Mouse (Mus musculus) ES-Bruce4 (cell line): ENCODE results near the gene Bhlhe41. TPM values are rescaled to one million over a fixed set of nuclear protein-coding genes. Genes with fewer than 3 reads are reported as not detected.
A peak's percentile ranks its signal among the peaks of the same experiment; 100 is the strongest.

Experiments
- H3K27ac ChIP-seq: 2 replicates; pipeline ENCODE4 v1.5.1; 2012; ENCODE audit warnings: low read length, inconsistent platforms; ENCODE audit not compliant: insufficient read depth
- H3K27me3 ChIP-seq: 2 replicates; pipeline ENCODE4 v1.6.1; 2012; ENCODE audit warnings: mild to moderate bottlenecking, low read length, inconsistent platforms; ENCODE audit not compliant: control insufficient read depth, poor library complexity, insufficient read depth, severe bottlenecking
- H3K36me3 ChIP-seq: 2 replicates; pipeline ENCODE4 v1.6.1; 2012; ENCODE audit warnings: inconsistent platforms, mild to moderate bottlenecking, low read length, moderate library complexity; ENCODE audit not compliant: control insufficient read depth, poor library complexity, insufficient read depth, severe bottlenecking
- H3K4me1 ChIP-seq: one replicate; pipeline ENCODE4 v1.8.1; 2011; ENCODE audit warnings: low read length; ENCODE audit not compliant: control insufficient read depth, insufficient read depth
- H3K4me3 ChIP-seq: 2 replicates; pipeline ENCODE4 v1.5.1; 2011; ENCODE audit warnings: low read depth, mild to moderate bottlenecking, low read length
- H3K9ac ChIP-seq: 2 replicates; pipeline ENCODE4 v1.6.1; 2012; ENCODE audit warnings: low read depth, mild to moderate bottlenecking, inconsistent platforms; ENCODE audit not compliant: poor library complexity, severe bottlenecking
- H3K9me3 ChIP-seq: replicated peaks from 2 replicates; pipeline ENCODE4 v1.6.1; 2012; ENCODE audit warnings: mild to moderate bottlenecking, low read length, inconsistent platforms; ENCODE audit not compliant: control insufficient read depth, poor library complexity, insufficient read depth, severe bottlenecking
- CTCF ChIP-seq: IDR thresholded peaks from one replicate; pipeline ENCODE4 v1.8.1; 2011; ENCODE audit warnings: low read depth, low read length
- EP300 ChIP-seq: IDR thresholded peaks from 2 replicates; pipeline ENCODE4 v1.6.1; 2011; ENCODE audit warnings: low read depth, low read length; ENCODE audit not compliant: insufficient read depth
- POLR2A ChIP-seq: IDR thresholded peaks from one replicate; pipeline ENCODE4 v1.8.1; 2011; ENCODE audit warnings: low read length; ENCODE audit not compliant: insufficient read depth
- polyA plus RNA-seq: library from polyadenylated mRNA; stranded (reverse); fragments of >200 nt; gene quantifications from 2 replicates; pipeline ENCODE4 v1.2.4, GENCODE M21; 2011; ENCODE audit warnings: low read depth; ENCODE audit not compliant: missing spikeins, insufficient read depth, insufficient read length

Bhlhe41 gene
- polyA plus RNA-seq, 1 experiment, result 5.3 TPM

GRCm38 (mm10) chr6:145854756-145855155, 10.6 kb downstream of the Bhlhe41 start:
- no peak overlapping the region for H3K4me3 ChIP-seq
- no peak overlapping the region for H3K9ac ChIP-seq
- H3K36me3 ChIP-seq, result no peaks in the 10 kb centered on the region
- H3K27ac ChIP-seq, result no peak overlapping the region
- peaks cover 3% of the 10 kb centered on the region for H3K4me1 ChIP-seq
- H3K9me3 ChIP-seq, result no peaks in the 10 kb centered on the region
- H3K27me3 ChIP-seq, result no peaks in the 10 kb centered on the region
- TF ChIP-seq EP300, result no peak
- TF ChIP-seq POLR2A, result no peak
- TF ChIP-seq CTCF, result no peak

GRCm38 (mm10) chr6:145853356-145854079, 11.8 kb downstream of the Bhlhe41 start:
- no peaks in the 10 kb centered on the region for H3K27me3 ChIP-seq
- H3K4me1 ChIP-seq, result peaks cover 3% of the 10 kb centered on the region
- H3K36me3 ChIP-seq, result no peaks in the 10 kb centered on the region
- TF ChIP-seq EP300 (no peak), POLR2A (no peak), CTCF (no peak)
- H3K27ac ChIP-seq, result no peak overlapping the region
- H3K9ac ChIP-seq, result no peak overlapping the region
- H3K4me3 ChIP-seq, result no peak overlapping the region
- H3K9me3 ChIP-seq, result no peaks in the 10 kb centered on the region

- no peak overlapping the region for H3K4me3 ChIP-seq
- no peak overlapping the region for H3K27ac ChIP-seq
- no peak for TF ChIP-seq CTCF
- no peak for TF ChIP-seq POLR2A
- TF ChIP-seq EP300, result no peak
- H3K9ac ChIP-seq, result no peak overlapping the region
- peaks cover 3% of the 10 kb centered on the region for H3K4me1 ChIP-seq
- H3K27me3 ChIP-seq, result no peaks in the 10 kb centered on the region
- no peaks in the 10 kb centered on the region for H3K36me3 ChIP-seq
- no peaks in the 10 kb centered on the region for H3K9me3 ChIP-seq
Observed at GRCm38 (mm10) chr6:145852708-145853107, 12.7 kb downstream of the Bhlhe41 start.

GRCm38 (mm10) chr6:145851956-145852355, 13.4 kb downstream of the Bhlhe41 start:
- no peak overlapping the region for H3K27ac ChIP-seq
- H3K9ac ChIP-seq, result no peak overlapping the region
- no peaks in the 10 kb centered on the region for H3K36me3 ChIP-seq
- no peaks in the 10 kb centered on the region for H3K9me3 ChIP-seq
- TF ChIP-seq CTCF (no peak), EP300 (no peak)
- peaks cover 3% of the 10 kb centered on the region for H3K4me1 ChIP-seq
- no peak overlapping the region for H3K4me3 ChIP-seq
- no peaks in the 10 kb centered on the region for H3K27me3 ChIP-seq

GRCm38 (mm10) chr6:145850789-145851188, 14.6 kb downstream of the Bhlhe41 start:
- TF ChIP-seq EP300, result peak; percentile 40; the same call in 1 of the 2 replicates
- no peak for TF ChIP-seq POLR2A
- H3K36me3 ChIP-seq, result no peaks in the 10 kb centered on the region
- H3K27me3 ChIP-seq, result no peaks in the 10 kb centered on the region
- H3K4me1 ChIP-seq, result peaks cover 3% of the 10 kb centered on the region
- H3K9ac ChIP-seq, result no peak overlapping the region
- H3K4me3 ChIP-seq, result no peak overlapping the region
- H3K27ac ChIP-seq, result no peak overlapping the region
- H3K9me3 ChIP-seq, result no peaks in the 10 kb centered on the region

- Histone ChIP-seq H3K36me3 (no peaks in the 10 kb centered on the region), H3K27ac (no peak overlapping the region), H3K4me3 (no peak overlapping the region), H3K9me3 (no peaks in the 10 kb centered on the region), H3K27me3 (no peaks in the 10 kb centered on the region), H3K4me1 (no peaks in the 10 kb centered on the region), H3K9ac (no peak overlapping the region)
- TF ChIP-seq EP300 (no peak), CTCF (no peak)
Observed at GRCm38 (mm10) chr6:145847661-145848060, 17.7 kb downstream of the Bhlhe41 start.
